22 mouse cellular contexts compared by ENCODE assay signal in the genomic region with DNA sequence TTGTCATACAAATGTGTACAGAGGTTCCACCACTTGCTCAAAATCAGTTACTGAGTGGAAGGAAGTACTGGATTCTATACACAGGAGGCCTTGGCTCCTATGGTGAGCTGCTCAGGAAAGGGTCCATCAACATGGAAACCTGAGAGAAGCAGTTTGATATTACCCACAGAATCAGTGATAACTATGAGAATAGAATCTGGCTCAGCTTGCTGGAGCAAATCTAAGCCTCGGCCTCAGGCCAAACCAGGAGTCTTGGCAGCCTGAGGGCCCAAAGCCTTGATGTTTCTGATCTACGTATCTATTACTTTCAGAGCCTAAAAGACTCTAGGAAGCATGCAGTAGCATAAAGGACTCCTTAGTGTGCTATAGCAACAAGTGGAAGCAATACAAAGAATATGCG.
DNase-seq lines count a peak whose midpoint lies in the region; ATAC-seq and TF ChIP-seq lines count a peak whose summit lies in the region.
"Had no signal": no experiment of that assay in that cellular context is flagged by ENCODE, and none has a peak within 500 bp of the region (broad histone marks: within the 10 kb centered on the region; RNA-seq: fewer than 3 reads in every experiment).

No protein-coding gene starts in this region.

- no peak overlapping the region for H3K4me2 ChIP-seq in embryonic facial prominence, embryonic 14.5 days (ENCODE audit: low read depth, low read length)
- no peak overlapping the region for H3K4me2 ChIP-seq in heart, embryonic 13.5 days
- H3K4me2 ChIP-seq in heart, embryonic 16.5 days (ENCODE audit: low read depth, low read length) = no peak overlapping the region
- H3K4me2 ChIP-seq in heart, embryonic 11.5 days = no peak overlapping the region
- no peak overlapping the region for H3K4me2 ChIP-seq in midbrain, embryonic 11.5 days
- no peak overlapping the region for H3K4me2 ChIP-seq in midbrain, embryonic 13.5 days (replicated peaks)

- no peak for TF ChIP-seq EP300 in heart, adult 2 months (IDR thresholded peaks at IDR 0.05; ENCODE audit: insufficient read depth, low read depth, low read length)

- intact Hi-C loops in heart, adult 2 months (cut with DNase I) = no loop called here

- H3K36me3 ChIP-seq in embryonic facial prominence, embryonic 14.5 days (ENCODE audit: control insufficient read depth, insufficient read depth, low read length) = 0 out of 2 replicates have a peak, but pooled peaks cover 7% of the 10 kb centered on the region
- H3K36me3 ChIP-seq in embryonic facial prominence, embryonic 10.5 days (replicated peaks) = peaks cover 17% of the 10 kb centered on the region
- H3K36me3 ChIP-seq in heart, embryonic 13.5 days = peaks cover 57% of the 10 kb centered on the region
- no peaks in the 10 kb centered on the region for H3K36me3 ChIP-seq in heart, adult 2 months (ENCODE audit: control insufficient read depth, insufficient read depth, low read length)
- peaks cover 8% of the 10 kb centered on the region; the same call in 1 of the 2 replicates for H3K36me3 ChIP-seq in heart, embryonic 16.5 days (ENCODE audit: control insufficient read depth, insufficient read depth)
- H3K36me3 ChIP-seq in heart, embryonic 11.5 days (ENCODE audit: control insufficient read depth, insufficient read depth, low read length) = no peaks in the 10 kb centered on the region; the same call in 1 of the 2 replicates
- no peaks in the 10 kb centered on the region for H3K36me3 ChIP-seq in midbrain, embryonic 11.5 days (ENCODE audit: control insufficient read depth, insufficient read depth, low read length)
- no peaks in the 10 kb centered on the region for H3K36me3 ChIP-seq in midbrain, embryonic 13.5 days
- H3K36me3 ChIP-seq: G1E had no signal

- H3K27me3 ChIP-seq in embryonic facial prominence, embryonic 14.5 days (replicated peaks; ENCODE audit: control insufficient read depth, insufficient read depth, low read length) = no peaks in the 10 kb centered on the region; the same call in 1 of the 2 replicates
- no peaks in the 10 kb centered on the region for H3K27me3 ChIP-seq in embryonic facial prominence, embryonic 10.5 days (replicated peaks; ENCODE audit: low read depth, poor library complexity, severe bottlenecking)
- H3K27me3 ChIP-seq in heart, embryonic 13.5 days (replicated peaks) = no peaks in the 10 kb centered on the region
- H3K27me3 ChIP-seq in heart, adult 2 months (ENCODE audit: control insufficient read depth, insufficient read depth, low read length) = no peaks in the 10 kb centered on the region
- no peaks in the 10 kb centered on the region for H3K27me3 ChIP-seq in heart, embryonic 16.5 days (ENCODE audit: control insufficient read depth, insufficient read depth, low read length)
- no peaks in the 10 kb centered on the region for H3K27me3 ChIP-seq in heart, embryonic 11.5 days (ENCODE audit: control insufficient read depth, insufficient read depth, low read length)
- no peaks in the 10 kb centered on the region for H3K27me3 ChIP-seq in midbrain, embryonic 11.5 days (ENCODE audit: control insufficient read depth, insufficient read depth, low read length)
- H3K27me3 ChIP-seq in midbrain, embryonic 13.5 days = no peaks in the 10 kb centered on the region
- H3K27me3 ChIP-seq: CH12.LX, Patski had no signal

- peaks cover 38% of the 10 kb centered on the region for H3K4me1 ChIP-seq in embryonic facial prominence, embryonic 14.5 days (ENCODE audit: control insufficient read depth, insufficient read depth, low read length)
- H3K4me1 ChIP-seq in embryonic facial prominence, embryonic 10.5 days = peaks cover 50% of the 10 kb centered on the region
- H3K4me1 ChIP-seq in heart, embryonic 13.5 days = peaks cover 13% of the 10 kb centered on the region
- no peaks in the 10 kb centered on the region for H3K4me1 ChIP-seq in heart, adult 2 months (ENCODE audit: control insufficient read depth, insufficient read depth, low read length)
- H3K4me1 ChIP-seq in heart, embryonic 16.5 days (ENCODE audit: control insufficient read depth, insufficient read depth, low read length) = peaks cover 5% of the 10 kb centered on the region
- H3K4me1 ChIP-seq in heart, embryonic 11.5 days (ENCODE audit: control insufficient read depth, insufficient read depth, low read length) = no peaks in the 10 kb centered on the region
- no peaks in the 10 kb centered on the region for H3K4me1 ChIP-seq in midbrain, embryonic 11.5 days (ENCODE audit: control insufficient read depth, insufficient read depth, low read length)
- H3K4me1 ChIP-seq in midbrain, embryonic 13.5 days (replicated peaks) = no peaks in the 10 kb centered on the region

- 79% methylated on average over 3 of the region's 3 CpGs for WGBS in embryonic facial prominence, embryonic 14.5 days
- 93% methylated on average over 3 of the region's 3 CpGs for WGBS in embryonic facial prominence, embryonic 10.5 days
- WGBS in heart, embryonic 13.5 days = 87% methylated on average over 3 of the region's 3 CpGs
- WGBS in heart, adult 2 months = 61% methylated on average over 3 of the region's 3 CpGs
- 84% methylated on average over 3 of the region's 3 CpGs for WGBS in heart, embryonic 16.5 days
- 89% methylated on average over 3 of the region's 3 CpGs for WGBS in heart, embryonic 11.5 days (ENCODE audit: insufficient replicate concordance)
- WGBS in midbrain, embryonic 11.5 days = 90% methylated on average over 3 of the region's 3 CpGs
- WGBS in midbrain, embryonic 13.5 days = 92% methylated on average over 3 of the region's 3 CpGs

- no peak overlapping the region for H3K4me3 ChIP-seq in embryonic facial prominence, embryonic 14.5 days (ENCODE audit: low read depth, low read length)
- H3K4me3 ChIP-seq in embryonic facial prominence, embryonic 10.5 days = no peak overlapping the region
- no peak overlapping the region for H3K4me3 ChIP-seq in heart, embryonic 13.5 days
- H3K4me3 ChIP-seq in heart, adult 2 months = no peak overlapping the region
- H3K4me3 ChIP-seq in heart, embryonic 16.5 days (ENCODE audit: low read length) = no peak overlapping the region
- H3K4me3 ChIP-seq in heart, embryonic 11.5 days (ENCODE audit: low read depth, low read length) = no peak overlapping the region
- H3K4me3 ChIP-seq in midbrain, embryonic 11.5 days (ENCODE audit: low read depth, low read length) = no peak overlapping the region
- H3K4me3 ChIP-seq in midbrain, embryonic 13.5 days (replicated peaks) = no peak overlapping the region

- no peaks in the 10 kb centered on the region for H3K9me3 ChIP-seq in embryonic facial prominence, embryonic 14.5 days (ENCODE audit: control insufficient read depth, low read length)
- H3K9me3 ChIP-seq in embryonic facial prominence, embryonic 10.5 days = no peaks in the 10 kb centered on the region
- no peaks in the 10 kb centered on the region for H3K9me3 ChIP-seq in heart, embryonic 13.5 days
- H3K9me3 ChIP-seq in heart, embryonic 16.5 days (replicated peaks; ENCODE audit: control insufficient read depth, low read length) = no peaks in the 10 kb centered on the region
- H3K9me3 ChIP-seq in heart, embryonic 11.5 days (replicated peaks; ENCODE audit: control insufficient read depth, low read length) = no peaks in the 10 kb centered on the region
- H3K9me3 ChIP-seq in midbrain, embryonic 11.5 days (ENCODE audit: control insufficient read depth, low read length) = no peaks in the 10 kb centered on the region
- no peaks in the 10 kb centered on the region for H3K9me3 ChIP-seq in midbrain, embryonic 13.5 days
- H3K9me3 ChIP-seq: G1E had no signal

- no peak for TF ChIP-seq POLR2A in heart, adult 2 months (IDR thresholded peaks at IDR 0.05; ENCODE audit: insufficient read depth, low read depth, low read length)

- peak; percentile 60 for DNase-seq in embryonic facial prominence, embryonic 14.5 days (ENCODE audit: low spot score)
- DNase-seq in embryonic facial prominence, embryonic 10.5 days (ENCODE audit: low spot score) = no peak
- DNase-seq in heart, adult 2 months = no peak
- peak; percentile 59 for DNase-seq in midbrain, embryonic 11.5 days (ENCODE audit: low spot score, missing footprints)
- DNase-seq: adrenal gland, adult 2 months; adrenal gland, adult 8-10 months; adrenal gland, postnatal 10 days; adrenal gland, postnatal 14 days; adrenal gland, postnatal 25 days; adrenal gland, postnatal 36 days; B cell, adult 2 months; cerebellum, adult 11 months; cerebellum, adult 11-12 months had no signal

- H3K9ac ChIP-seq in embryonic facial prominence, embryonic 14.5 days (ENCODE audit: low read depth, low read length) = no peak overlapping the region
- H3K9ac ChIP-seq in heart, embryonic 13.5 days = no peak overlapping the region
- no peak overlapping the region for H3K9ac ChIP-seq in heart, adult 2 months (ENCODE audit: low read depth, low read length)
- no peak overlapping the region for H3K9ac ChIP-seq in heart, embryonic 16.5 days (ENCODE audit: low read length)
- no peak overlapping the region for H3K9ac ChIP-seq in heart, embryonic 11.5 days (ENCODE audit: low read depth, low read length)
- H3K9ac ChIP-seq in midbrain, embryonic 11.5 days (ENCODE audit: low read length) = no peak overlapping the region
- H3K9ac ChIP-seq in midbrain, embryonic 13.5 days (replicated peaks) = no peak overlapping the region

- H3K27ac ChIP-seq in embryonic facial prominence, embryonic 14.5 days (replicated peaks; ENCODE audit: low read depth, low read length) = no peak overlapping the region
- H3K27ac ChIP-seq in embryonic facial prominence, embryonic 10.5 days (replicated peaks) = no peak overlapping the region
- H3K27ac ChIP-seq in heart, embryonic 13.5 days (replicated peaks) = 0 out of 2 replicates have a peak overlapping the region, but pooled peaks have one; percentile 34
- no peak overlapping the region for H3K27ac ChIP-seq in heart, adult 2 months
- peak overlapping the region; percentile 31; the same call in 1 of the 2 replicates for H3K27ac ChIP-seq in heart, embryonic 16.5 days (ENCODE audit: low read length)
- no peak overlapping the region for H3K27ac ChIP-seq in heart, embryonic 11.5 days (ENCODE audit: low read depth, low read length)
- no peak overlapping the region for H3K27ac ChIP-seq in midbrain, embryonic 11.5 days (ENCODE audit: low read depth, low read length)
- H3K27ac ChIP-seq in midbrain, embryonic 13.5 days = no peak overlapping the region

- TF ChIP-seq CTCF in heart, adult 2 months (IDR thresholded peaks at IDR 0.05) = no peak

- no peaks in the 10 kb centered on the region for H3K79me2 ChIP-seq in heart, adult 2 months (replicated peaks; ENCODE audit: control insufficient read depth, insufficient read depth, low read length)

- no peak for ATAC-seq in embryonic facial prominence, embryonic 14.5 days (ENCODE audit: low read depth)
- ATAC-seq in heart, embryonic 13.5 days (ENCODE audit: extremely low read depth, insufficient number of reproducible peaks, low FRiP score, low TSS enrichment) = no peak
- ATAC-seq in heart, embryonic 16.5 days (replicated peaks; ENCODE audit: extremely low read depth, insufficient read depth, low FRiP score) = no peak
- no peak for ATAC-seq in heart, embryonic 11.5 days (replicated peaks; ENCODE audit: insufficient number of reproducible peaks, low FRiP score, low TSS enrichment)
- ATAC-seq in midbrain, embryonic 11.5 days (ENCODE audit: low FRiP score) = no peak
- ATAC-seq in midbrain, embryonic 13.5 days = no peak
- ATAC-seq: activated CD4-positive, CD25-positive, alpha-beta regulatory T cell, adult 4 months; CD4-positive, CD25-positive, alpha-beta regulatory T cell, adult 4 months; Patski had no signal

Comparison
In these comparisons a context has a peak if more than half of its experiments do, and no peak if none do; other contexts are left out.
1. DNase-seq: peak in embryonic facial prominence, embryonic 14.5 days (single experiment) and midbrain, embryonic 11.5 days (single experiment); none in embryonic facial prominence, embryonic 10.5 days (single experiment) and heart, adult 2 months (0 of 2).
2. H3K27ac ChIP-seq: peak in heart, embryonic 13.5 days (single experiment) and heart, embryonic 16.5 days (single experiment); none in embryonic facial prominence, embryonic 14.5 days (single experiment), embryonic facial prominence, embryonic 10.5 days (single experiment), heart, adult 2 months (single experiment), heart, embryonic 11.5 days (single experiment), midbrain, embryonic 11.5 days (single experiment) and midbrain, embryonic 13.5 days (single experiment).